In the genomic region with DNA sequence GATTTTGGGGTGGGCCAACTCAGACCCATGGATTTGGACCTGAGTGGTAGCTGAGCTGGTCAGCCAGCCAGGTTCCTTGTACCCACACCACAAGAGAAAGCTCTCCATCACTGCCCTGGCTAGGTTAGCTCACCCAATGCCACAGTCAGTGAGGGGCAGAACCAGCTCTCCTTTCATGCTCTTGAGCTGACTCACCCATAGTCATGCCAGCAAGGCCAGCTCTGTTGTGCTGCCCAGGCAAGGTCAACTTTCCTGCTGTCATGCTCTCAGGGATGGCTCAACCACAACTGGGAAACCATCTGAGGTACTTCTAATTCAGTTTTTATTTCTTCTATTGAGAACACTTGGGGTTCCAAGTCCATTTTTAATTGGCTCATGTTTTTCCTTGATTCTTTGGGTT, we compare ENCODE assay signal across 20 mouse cellular contexts.
DNase-seq lines count a peak whose midpoint lies in the region; ATAC-seq lines count a peak whose summit lies in the region.
"Had no signal": no experiment of that assay in that cellular context is flagged by ENCODE, and none has a peak within 500 bp of the region (broad histone marks: within the 10 kb centered on the region; RNA-seq: fewer than 3 reads in every experiment).

No protein-coding gene starts in this region.

- H3K4me2 ChIP-seq in hindbrain, embryonic 16.5 days (ENCODE audit: low read length) = no peak overlapping the region
- H3K4me2 ChIP-seq: embryonic facial prominence, embryonic 15.5 days; forebrain, embryonic 15.5 days; heart, embryonic 13.5 days; hindbrain, embryonic 12.5 days had no signal

- no peak for ATAC-seq in megakaryocyte, adult 5-6 weeks (ENCODE audit: poor library complexity, severe bottlenecking)
- ATAC-seq in frontal cortex, adult (ENCODE audit: low TSS enrichment) = no peak
- no peak for ATAC-seq in hindbrain, embryonic 16.5 days
- ATAC-seq: forebrain, embryonic 15.5 days; hindbrain, postnatal 0 days had no signal

- peak; percentile 82 for DNase-seq in adrenal gland, adult 2 months
- peak; percentile 47 for DNase-seq in adrenal gland, postnatal 25 days
- DNase-seq in kidney, adult 9 months = no peak
- DNase-seq: cerebellum, adult 8-10 months; cerebellum, postnatal 14 days; embryo, embryonic 11 days; gastrocnemius, postnatal 14 days; heart, postnatal 36 days; kidney, adult 11 months had no signal

- no peaks in the 10 kb centered on the region for H3K27me3 ChIP-seq in megakaryocyte, embryonic 14.5 days (replicated peaks)
- no peaks in the 10 kb centered on the region for H3K27me3 ChIP-seq in hindbrain, embryonic 16.5 days (replicated peaks; ENCODE audit: control insufficient read depth, insufficient read depth, low read length)
- H3K27me3 ChIP-seq: embryonic facial prominence, embryonic 15.5 days; forebrain, embryonic 15.5 days; heart, embryonic 13.5 days; hindbrain, embryonic 12.5 days had no signal

- no peak overlapping the region for H3K27ac ChIP-seq in hindbrain, embryonic 16.5 days (ENCODE audit: low read depth, low read length)
- H3K27ac ChIP-seq: embryonic facial prominence, embryonic 15.5 days; forebrain, embryonic 10.5 days; forebrain, embryonic 15.5 days; heart, embryonic 13.5 days; hindbrain, embryonic 12.5 days; hindbrain, postnatal 0 days had no signal

- H3K36me3 ChIP-seq in megakaryocyte, embryonic 14.5 days (replicated peaks; ENCODE audit: low read length) = no peaks in the 10 kb centered on the region
- H3K36me3 ChIP-seq in hindbrain, embryonic 16.5 days (ENCODE audit: control insufficient read depth, insufficient read depth, low read length) = no peaks in the 10 kb centered on the region
- H3K36me3 ChIP-seq: embryonic facial prominence, embryonic 15.5 days; forebrain, embryonic 10.5 days; forebrain, embryonic 15.5 days; heart, embryonic 13.5 days; hindbrain, embryonic 12.5 days had no signal

- H3K4me1 ChIP-seq in megakaryocyte, embryonic 14.5 days = no peaks in the 10 kb centered on the region
- no peaks in the 10 kb centered on the region for H3K4me1 ChIP-seq in hindbrain, embryonic 16.5 days (ENCODE audit: control insufficient read depth, insufficient read depth, low read depth, low read length)
- H3K4me1 ChIP-seq: embryonic facial prominence, embryonic 15.5 days; forebrain, embryonic 10.5 days; forebrain, embryonic 15.5 days; heart, embryonic 13.5 days; hindbrain, embryonic 12.5 days had no signal

- peak overlapping the region; percentile 31 for H3K4me3 ChIP-seq in megakaryocyte, embryonic 14.5 days (replicated peaks)
- no peak overlapping the region for H3K4me3 ChIP-seq in hindbrain, embryonic 16.5 days (ENCODE audit: low read length)
- H3K4me3 ChIP-seq: embryonic facial prominence, embryonic 15.5 days; erythroblast, embryonic 14.5 days; forebrain, embryonic 10.5 days; forebrain, embryonic 15.5 days; heart, embryonic 13.5 days; hindbrain, embryonic 12.5 days had no signal

- no peak overlapping the region for H3K9ac ChIP-seq in hindbrain, embryonic 16.5 days (ENCODE audit: low read depth, low read length)
- H3K9ac ChIP-seq: embryonic facial prominence, embryonic 15.5 days; forebrain, embryonic 15.5 days; heart, embryonic 13.5 days; hindbrain, embryonic 12.5 days had no signal

- 0 out of 2 replicates have a peak, but pooled peaks cover 3% of the 10 kb centered on the region for H3K9me3 ChIP-seq in megakaryocyte, embryonic 14.5 days
- no peaks in the 10 kb centered on the region for H3K9me3 ChIP-seq in hindbrain, embryonic 16.5 days (ENCODE audit: control insufficient read depth, low read length)
- H3K9me3 ChIP-seq: embryonic facial prominence, embryonic 15.5 days; forebrain, embryonic 10.5 days; forebrain, embryonic 15.5 days; heart, embryonic 13.5 days; hindbrain, embryonic 12.5 days had no signal
